Mouse (Mus musculus) brown adipose tissue, adult 24 weeks (tissue): Measurements from ENCODE around the gene Pigk. TPM values are rescaled to one million over a fixed set of nuclear protein-coding genes. Genes with fewer than 3 reads are reported as not detected.

Source experiments
- H3K27ac ChIP-seq: fragments of 200-500 bp; replicated peaks from 2 replicates; pipeline ENCODE4 v1.5.1; 2012; ENCODE audit warnings: low read depth, mild to moderate bottlenecking, low read length
- H3K4me1 ChIP-seq: fragments of 200-500 bp; 2 replicates; pipeline ENCODE4 v1.6.1; 2012; ENCODE audit warnings: low read length, mixed read lengths; ENCODE audit not compliant: control insufficient read depth, insufficient read depth, insufficient read length
- H3K4me3 ChIP-seq: fragments of 200-500 bp; 2 replicates; pipeline ENCODE4 v1.5.1; 2012; ENCODE audit warnings: low read depth, mild to moderate bottlenecking, low read length, moderate library complexity; ENCODE audit not compliant: insufficient read depth
- polyA plus RNA-seq: library from polyadenylated mRNA; stranded (reverse); fragments of >200 nt; gene quantifications from 2 replicates; pipeline ENCODE4 v1.2.4, GENCODE M21; 2012; ENCODE audit not compliant: missing spikeins, insufficient read depth, insufficient read length

Pigk gene
- polyA plus RNA-seq, 1 experiment = 30.3 TPM

GRCm38 (mm10) chr3:152874431-152875355, 160.8 kb downstream of the Pigk start:
- Histone ChIP-seq H3K4me3 (no peak overlapping the region), H3K4me1 (no peaks in the 10 kb centered on the region), H3K27ac (no peak overlapping the region)

GRCm38 (mm10) chr3:152875723-152876290, 161.9 kb downstream of the Pigk start:
- Histone ChIP-seq H3K27ac (no peak overlapping the region), H3K4me1 (no peaks in the 10 kb centered on the region), H3K4me3 (no peak overlapping the region)

- Histone ChIP-seq H3K4me1 (no peaks in the 10 kb centered on the region), H3K4me3 (no peak overlapping the region), H3K27ac (no peak overlapping the region)
These were observed 166.4 kb downstream of the Pigk start for GRCm38 (mm10) chr3:152880121-152880835.

- Histone ChIP-seq H3K4me1 (no peaks in the 10 kb centered on the region), H3K4me3 (no peak overlapping the region), H3K27ac (no peak overlapping the region)
These were observed 167.8 kb downstream of the Pigk start for GRCm38 (mm10) chr3:152881706-152882105.

GRCm38 (mm10) chr3:152883556-152883955, 169.7 kb downstream of the Pigk start:
- no peak overlapping the region for H3K27ac ChIP-seq
- H3K4me1 ChIP-seq = no peaks in the 10 kb centered on the region
- H3K4me3 ChIP-seq = no peak overlapping the region

- Histone ChIP-seq H3K4me3 (no peak overlapping the region), H3K27ac (no peak overlapping the region), H3K4me1 (no peaks in the 10 kb centered on the region)
These were observed 172.8 kb downstream of the Pigk start for GRCm38 (mm10) chr3:152886749-152887148.

- Histone ChIP-seq H3K4me1 (no peaks in the 10 kb centered on the region), H3K4me3 (no peak overlapping the region)
These were observed 174.2 kb downstream of the Pigk start for GRCm38 (mm10) chr3:152888116-152888515.

GRCm38 (mm10) chr3:152894935-152895334, 181.0 kb downstream of the Pigk start:
- no peaks in the 10 kb centered on the region for H3K4me1 ChIP-seq

More at GRCm38 (mm10) chr3:152888116-152888515, 174.2 kb downstream of the Pigk start:
- H3K27ac ChIP-seq = no peak overlapping the region

GRCm38 (mm10) chr3:152896111-152896510, 182.2 kb downstream of the Pigk start:
- no peak overlapping the region for H3K4me3 ChIP-seq
- H3K4me1 ChIP-seq = no peaks in the 10 kb centered on the region
- no peak overlapping the region for H3K27ac ChIP-seq

More at GRCm38 (mm10) chr3:152894935-152895334, 181.0 kb downstream of the Pigk start:
- no peak overlapping the region for H3K4me3 ChIP-seq
- no peak overlapping the region for H3K27ac ChIP-seq

GRCm38 (mm10) chr3:152897196-152897595, 183.3 kb downstream of the Pigk start:
- no peaks in the 10 kb centered on the region for H3K4me1 ChIP-seq
- H3K27ac ChIP-seq = no peak overlapping the region
- H3K4me3 ChIP-seq = no peak overlapping the region

- no peaks in the 10 kb centered on the region for H3K4me1 ChIP-seq
- H3K4me3 ChIP-seq = no peak overlapping the region
- H3K27ac ChIP-seq = no peak overlapping the region
These were observed 185.0 kb downstream of the Pigk start for GRCm38 (mm10) chr3:152898906-152899305.

GRCm38 (mm10) chr3:152905026-152905425, 191.1 kb downstream of the Pigk start:
- H3K4me1 ChIP-seq = no peaks in the 10 kb centered on the region

GRCm38 (mm10) chr3:152905800-152906199, 191.9 kb downstream of the Pigk start:
- Histone ChIP-seq H3K4me1 (no peaks in the 10 kb centered on the region), H3K27ac (no peak overlapping the region), H3K4me3 (no peak overlapping the region)

More at GRCm38 (mm10) chr3:152905026-152905425, 191.1 kb downstream of the Pigk start:
- Histone ChIP-seq H3K4me3 (no peak overlapping the region), H3K27ac (no peak overlapping the region)

GRCm38 (mm10) chr3:152907087-152907486, 193.2 kb downstream of the Pigk start:
- Histone ChIP-seq H3K27ac (no peak overlapping the region), H3K4me3 (no peak overlapping the region), H3K4me1 (no peaks in the 10 kb centered on the region)

GRCm38 (mm10) chr3:152907683-152908082, 193.8 kb downstream of the Pigk start:
- Histone ChIP-seq H3K4me3 (no peak overlapping the region), H3K4me1 (no peaks in the 10 kb centered on the region), H3K27ac (no peak overlapping the region)
